Mouse (Mus musculus) limb, embryonic 12.5 days (tissue): Measurements from ENCODE around the gene Rbbp6. TPM values are rescaled to one million over a fixed set of nuclear protein-coding genes. Genes with fewer than 3 reads are reported as not detected.
A peak's percentile ranks its signal among the peaks of the same experiment; 100 is the strongest.

ENCODE experiments used
- ATAC-seq: fragments of 200-750 bp; cut with Nextera tagmentation; 2 replicates; pipeline ENCODE4 v1.8.0; 2017; ENCODE audit warnings: low read depth, moderate TSS enrichment; ENCODE audit not compliant: insufficient number of reproducible peaks, insufficient read depth, low FRiP score, low TSS enrichment
- H3K27ac ChIP-seq: fragments of 300-500 bp; sonication (generic); 2 replicates; pipeline ENCODE4 v1.5.1; 2016; ENCODE audit warnings: mild to moderate bottlenecking, moderate library complexity
- H3K27me3 ChIP-seq: fragments of 300-500 bp; sonication (generic); 2 replicates; pipeline ENCODE4 v1.6.1; 2016; ENCODE audit warnings: mild to moderate bottlenecking, moderate library complexity
- H3K36me3 ChIP-seq: fragments of 300-500 bp; sonication (generic); 2 replicates; pipeline ENCODE4 v1.6.1; 2016; ENCODE audit warnings: mild to moderate bottlenecking, moderate library complexity
- H3K4me1 ChIP-seq: fragments of 300-500 bp; sonication (generic); replicated peaks from 2 replicates; pipeline ENCODE4 v1.6.1; 2016
- H3K4me2 ChIP-seq: fragments of 300-500 bp; sonication (generic); 2 replicates; pipeline ENCODE4 v1.6.1; 2016; ENCODE audit warnings: mild to moderate bottlenecking, moderate library complexity
- H3K4me3 ChIP-seq: fragments of 300-500 bp; sonication (generic); replicated peaks from 2 replicates; pipeline ENCODE4 v1.5.1; 2016; ENCODE audit warnings: mild to moderate bottlenecking
- H3K9ac ChIP-seq: fragments of 300-500 bp; sonication (generic); replicated peaks from 2 replicates; pipeline ENCODE4 v1.6.1; 2016; ENCODE audit warnings: mild to moderate bottlenecking, moderate library complexity
- H3K9me3 ChIP-seq: fragments of 300-500 bp; sonication (generic); 2 replicates; pipeline ENCODE4 v1.6.1; 2016; ENCODE audit warnings: mild to moderate bottlenecking, moderate library complexity
- WGBS: fragments of 180-500 bp; shearing (Covaris S2); methylation state at CpG from one replicate; pipeline ENCODE4 v1.1.7; 2016; 5-methylcytosine and 5-hydroxymethylcytosine counted together
- polyA plus RNA-seq: library from polyadenylated mRNA; unstranded; fragments of >200 nt; fragmentation: Nextera tagmentation; extraction: Ambion mirVana; gene quantifications from 2 replicates; pipeline ENCODE4 v1.2.1, GENCODE M21; 2016

Gene Rbbp6
- 38.7 and 42.2 TPM in 2 replicates for polyA plus RNA-seq

GRCm38 (mm10) chr7:122965386-122965785, at the start of gene Rbbp6:
Gene Rbbp6, plus strand, starts transcription at chr7:122965686.
- H3K9me3 ChIP-seq = no peaks in the 10 kb centered on the region
- H3K36me3 ChIP-seq = no peaks in the 10 kb centered on the region
- ATAC-seq = no peak
- no peak within 1 kb of the TSS for H3K9ac ChIP-seq
- H3K4me2 ChIP-seq = no peak within 1 kb of the TSS
- H3K27me3 ChIP-seq = no peaks in the 10 kb centered on the region
- WGBS = 85% methylated on average over 5 of the region's 5 CpGs
- no peaks in the 10 kb centered on the region for H3K4me1 ChIP-seq
- H3K27ac ChIP-seq = no peak within 1 kb of the TSS
- H3K4me3 ChIP-seq = no peak within 1 kb of the TSS

GRCm38 (mm10) chr7:122919728-122920582, 45.5 kb upstream of the Rbbp6 start:
- ATAC-seq = no peak
- H3K9ac ChIP-seq = no peak overlapping the region
- H3K4me2 ChIP-seq = no peak overlapping the region
- H3K4me3 ChIP-seq = no peak overlapping the region
- no peaks in the 10 kb centered on the region for H3K9me3 ChIP-seq
- no peaks in the 10 kb centered on the region for H3K36me3 ChIP-seq
- 47% methylated on average over 13 of the region's 13 CpGs for WGBS
- H3K4me1 ChIP-seq = no peaks in the 10 kb centered on the region
- H3K27me3 ChIP-seq = no peaks in the 10 kb centered on the region
- no peak overlapping the region for H3K27ac ChIP-seq

- H3K9ac ChIP-seq = no peak overlapping the region
Measured at GRCm38 (mm10) chr7:122921537-122921936, 43.9 kb upstream of the Rbbp6 start.

GRCm38 (mm10) chr7:122924256-122924655, 41.2 kb upstream of the Rbbp6 start:
- 80% methylated on average over 3 of the region's 3 CpGs for WGBS
- no peak for ATAC-seq
- H3K4me1 ChIP-seq = no peaks in the 10 kb centered on the region

More at GRCm38 (mm10) chr7:122921537-122921936, 43.9 kb upstream of the Rbbp6 start:
- H3K9me3 ChIP-seq = no peaks in the 10 kb centered on the region
- H3K4me2 ChIP-seq = no peak overlapping the region
- no peaks in the 10 kb centered on the region for H3K4me1 ChIP-seq
- no peaks in the 10 kb centered on the region for H3K27me3 ChIP-seq
- no peak overlapping the region for H3K4me3 ChIP-seq
- WGBS = 77% methylated on average over 9 of the region's 9 CpGs
- no peaks in the 10 kb centered on the region for H3K36me3 ChIP-seq
- no peak overlapping the region for H3K27ac ChIP-seq
- ATAC-seq = no peak

GRCm38 (mm10) chr7:122930494-122930893, 35.0 kb upstream of the Rbbp6 start:
- WGBS = 29% methylated on average over 3 of the region's 3 CpGs
- H3K27ac ChIP-seq = no peak overlapping the region
- no peaks in the 10 kb centered on the region for H3K36me3 ChIP-seq
- H3K4me3 ChIP-seq = no peak overlapping the region
- no peak for ATAC-seq
- no peaks in the 10 kb centered on the region for H3K27me3 ChIP-seq
- H3K4me2 ChIP-seq = no peak overlapping the region
- no peaks in the 10 kb centered on the region for H3K4me1 ChIP-seq
- no peaks in the 10 kb centered on the region for H3K9me3 ChIP-seq
- no peak overlapping the region for H3K9ac ChIP-seq

More at GRCm38 (mm10) chr7:122924256-122924655, 41.2 kb upstream of the Rbbp6 start:
- Histone ChIP-seq H3K9ac (no peak overlapping the region), H3K27ac (no peak overlapping the region), H3K4me2 (no peak overlapping the region), H3K36me3 (no peaks in the 10 kb centered on the region), H3K9me3 (no peaks in the 10 kb centered on the region), H3K4me3 (no peak overlapping the region), H3K27me3 (no peaks in the 10 kb centered on the region)

GRCm38 (mm10) chr7:122932171-122932570, 33.3 kb upstream of the Rbbp6 start:
- H3K9me3 ChIP-seq = no peaks in the 10 kb centered on the region
- H3K27me3 ChIP-seq = no peaks in the 10 kb centered on the region
- H3K27ac ChIP-seq = no peak overlapping the region
- 4% methylated on average over 1 of the region's 1 CpGs for WGBS
- H3K4me3 ChIP-seq = no peak overlapping the region
- no peak for ATAC-seq
- H3K4me1 ChIP-seq = no peaks in the 10 kb centered on the region
- no peak overlapping the region for H3K9ac ChIP-seq
- no peaks in the 10 kb centered on the region for H3K36me3 ChIP-seq
- H3K4me2 ChIP-seq = no peak overlapping the region

GRCm38 (mm10) chr7:122936626-122937025, 28.9 kb upstream of the Rbbp6 start:
- Histone ChIP-seq H3K4me1 (no peaks in the 10 kb centered on the region), H3K4me2 (no peak overlapping the region), H3K4me3 (no peak overlapping the region), H3K27ac (no peak overlapping the region), H3K27me3 (0 out of 2 replicates have a peak, but pooled peaks cover 3% of the 10 kb centered on the region), H3K36me3 (no peaks in the 10 kb centered on the region), H3K9ac (no peak overlapping the region), H3K9me3 (no peaks in the 10 kb centered on the region)
- ATAC-seq = no peak

GRCm38 (mm10) chr7:122938197-122938596, 27.3 kb upstream of the Rbbp6 start:
- WGBS = 81% methylated on average over 1 of the region's 1 CpGs
- ATAC-seq = no peak
- Histone ChIP-seq H3K4me3 (no peak overlapping the region), H3K36me3 (no peaks in the 10 kb centered on the region), H3K9ac (no peak overlapping the region), H3K9me3 (no peaks in the 10 kb centered on the region), H3K4me2 (no peak overlapping the region), H3K27ac (no peak overlapping the region), H3K27me3 (0 out of 2 replicates have a peak, but pooled peaks cover 3% of the 10 kb centered on the region), H3K4me1 (no peaks in the 10 kb centered on the region)

GRCm38 (mm10) chr7:122939181-122939580, 26.3 kb upstream of the Rbbp6 start:
- no peak overlapping the region for H3K4me3 ChIP-seq
- no peak for ATAC-seq
- no peaks in the 10 kb centered on the region for H3K9me3 ChIP-seq
- 82% methylated on average over 3 of the region's 3 CpGs for WGBS
- H3K36me3 ChIP-seq = no peaks in the 10 kb centered on the region
- no peak overlapping the region for H3K27ac ChIP-seq
- H3K4me1 ChIP-seq = no peaks in the 10 kb centered on the region
- H3K4me2 ChIP-seq = no peak overlapping the region
- no peak overlapping the region for H3K9ac ChIP-seq
- H3K27me3 ChIP-seq = 0 out of 2 replicates have a peak, but pooled peaks cover 3% of the 10 kb centered on the region

- 0 out of 2 replicates have a peak overlapping the region, but pooled peaks have one; percentile 14 for H3K4me3 ChIP-seq
- no peak overlapping the region for H3K9ac ChIP-seq
- no peaks in the 10 kb centered on the region for H3K4me1 ChIP-seq
- H3K27ac ChIP-seq = no peak overlapping the region
- no peak for ATAC-seq
- no peaks in the 10 kb centered on the region for H3K36me3 ChIP-seq
- H3K4me2 ChIP-seq = peak overlapping the region; percentile 33
- H3K27me3 ChIP-seq = 0 out of 2 replicates have a peak, but pooled peaks cover 3% of the 10 kb centered on the region
- 15% methylated on average over 12 of the region's 12 CpGs for WGBS
- no peaks in the 10 kb centered on the region for H3K9me3 ChIP-seq
Measured at GRCm38 (mm10) chr7:122940371-122941075, 25.0 kb upstream of the Rbbp6 start.

GRCm38 (mm10) chr7:122942111-122942510, 23.4 kb upstream of the Rbbp6 start:
- 0 out of 2 replicates have a peak, but pooled peaks cover 3% of the 10 kb centered on the region for H3K27me3 ChIP-seq
- H3K36me3 ChIP-seq = no peaks in the 10 kb centered on the region
- 88% methylated on average over 8 of the region's 8 CpGs for WGBS
- no peak overlapping the region for H3K27ac ChIP-seq
- no peak for ATAC-seq
- no peaks in the 10 kb centered on the region for H3K9me3 ChIP-seq
- H3K4me3 ChIP-seq = no peak overlapping the region
- no peaks in the 10 kb centered on the region for H3K4me1 ChIP-seq
- no peak overlapping the region for H3K9ac ChIP-seq
- no peak overlapping the region for H3K4me2 ChIP-seq
